Mouse (Mus musculus) liver, embryonic 11.5 days (tissue): ENCODE data around the gene Fgfr2. TPM values are rescaled to one million over a fixed set of nuclear protein-coding genes. Genes with fewer than 3 reads are reported as not detected.

Experiments used
- ATAC-seq: fragments of 200-750 bp; cut with Nextera tagmentation; replicated peaks from 2 replicates; pipeline ENCODE4 v1.8.0; 2017; ENCODE audit warnings: moderate number of reproducible peaks, mild to moderate bottlenecking, moderate TSS enrichment, moderate library complexity; ENCODE audit not compliant: low FRiP score
- DNase-seq: peaks from one replicate; pipeline ENCODE4 v3.0.0-alpha.2; 2017; ENCODE audit warnings: low spot score
- H3K27ac ChIP-seq: fragments of 300-500 bp; sonication (generic); 2 replicates; pipeline ENCODE4 v1.5.1; 2014; ENCODE audit warnings: mild to moderate bottlenecking, low read depth, low read length, control low read depth
- H3K27me3 ChIP-seq: fragments of 300-500 bp; sonication (generic); replicated peaks from 2 replicates; pipeline ENCODE4 v1.6.1; 2014; ENCODE audit warnings: low read length, mixed read lengths; ENCODE audit not compliant: control insufficient read depth, insufficient read depth
- H3K36me3 ChIP-seq: fragments of 300-500 bp; sonication (generic); 2 replicates; pipeline ENCODE4 v1.6.1; 2014; ENCODE audit warnings: mild to moderate bottlenecking, low read length, moderate library complexity, mixed read lengths; ENCODE audit not compliant: control insufficient read depth, insufficient read depth
- H3K4me1 ChIP-seq: fragments of 300-500 bp; sonication (generic); replicated peaks from 2 replicates; pipeline ENCODE4 v1.6.1; 2014; ENCODE audit warnings: low read length, mixed read lengths; ENCODE audit not compliant: control insufficient read depth, insufficient read depth
- H3K4me2 ChIP-seq: fragments of 300-500 bp; sonication (generic); 2 replicates; pipeline ENCODE4 v1.6.1; 2014; ENCODE audit warnings: mild to moderate bottlenecking, control low read depth, moderate library complexity
- H3K4me3 ChIP-seq: fragments of 300-500 bp; sonication (generic); 2 replicates; pipeline ENCODE4 v1.5.1; 2014; ENCODE audit warnings: low read depth, low read length, control low read depth
- H3K9ac ChIP-seq: fragments of 300-500 bp; sonication (generic); 2 replicates; pipeline ENCODE4 v1.6.1; 2014; ENCODE audit warnings: low read depth, low read length, control low read depth
- H3K9me3 ChIP-seq: fragments of 300-500 bp; sonication (generic); 2 replicates; pipeline ENCODE4 v1.6.1; 2016; ENCODE audit warnings: low read length, inconsistent platforms, mixed read lengths; ENCODE audit not compliant: control insufficient read depth
- WGBS: fragments of 180-500 bp; shearing (Covaris S2); extraction: QIAGEN DNeasy Blood & Tissue Kit; methylation state at CpG from one replicate; pipeline ENCODE4 v1.1.7; 2014; 5-methylcytosine and 5-hydroxymethylcytosine counted together
- polyA plus RNA-seq: library from polyadenylated mRNA; unstranded; fragments of >200 nt; fragmentation: Nextera tagmentation; extraction: Ambion mirVana; gene quantifications from 2 replicates; pipeline ENCODE4 v1.2.1, GENCODE M21; 2014

The Fgfr2 gene
- polyA plus RNA-seq, 1 experiment from 2014 or later = 32.6 TPM

GRCm38 (mm10) chr7:132423570-132423969, 699.6 kb downstream of the Fgfr2 start:
- ATAC-seq = no peak
- H3K9ac ChIP-seq = no peak overlapping the region
- no peak overlapping the region for H3K4me3 ChIP-seq
- no peaks in the 10 kb centered on the region for H3K27me3 ChIP-seq
- WGBS = 64% methylated on average over 5 of the region's 5 CpGs
- H3K27ac ChIP-seq = no peak overlapping the region
- no peaks in the 10 kb centered on the region for H3K4me1 ChIP-seq
- DNase-seq = no peak
- no peaks in the 10 kb centered on the region for H3K36me3 ChIP-seq
- H3K4me2 ChIP-seq = no peak overlapping the region
- no peaks in the 10 kb centered on the region for H3K9me3 ChIP-seq

GRCm38 (mm10) chr7:132419378-132420255, 703.5 kb downstream of the Fgfr2 start:
- DNase-seq = no peak
- H3K4me2 ChIP-seq = no peak overlapping the region
- H3K9ac ChIP-seq = no peak overlapping the region
- H3K27me3 ChIP-seq = no peaks in the 10 kb centered on the region
- no peak overlapping the region for H3K27ac ChIP-seq
- H3K9me3 ChIP-seq = no peaks in the 10 kb centered on the region
- ATAC-seq = no peak
- no peaks in the 10 kb centered on the region for H3K36me3 ChIP-seq
- 82% methylated on average over 10 of the region's 10 CpGs for WGBS
- no peak overlapping the region for H3K4me3 ChIP-seq
- H3K4me1 ChIP-seq = no peaks in the 10 kb centered on the region

GRCm38 (mm10) chr7:132416866-132417265, 706.3 kb downstream of the Fgfr2 start:
- WGBS = 70% methylated on average over 9 of the region's 9 CpGs
- DNase-seq (no peak), ATAC-seq (no peak)
- no peaks in the 10 kb centered on the region for H3K36me3 ChIP-seq
- no peaks in the 10 kb centered on the region for H3K4me1 ChIP-seq
- H3K27me3 ChIP-seq = no peaks in the 10 kb centered on the region
- no peak overlapping the region for H3K4me2 ChIP-seq
- no peak overlapping the region for H3K9ac ChIP-seq
- H3K27ac ChIP-seq = no peak overlapping the region
- no peaks in the 10 kb centered on the region for H3K9me3 ChIP-seq
- H3K4me3 ChIP-seq = no peak overlapping the region

- H3K4me2 ChIP-seq = no peak overlapping the region
- no peak overlapping the region for H3K4me3 ChIP-seq
- no peaks in the 10 kb centered on the region for H3K4me1 ChIP-seq
- DNase-seq (no peak), ATAC-seq (no peak)
- no peak overlapping the region for H3K27ac ChIP-seq
- no peak overlapping the region for H3K9ac ChIP-seq
- H3K36me3 ChIP-seq = no peaks in the 10 kb centered on the region
- no peaks in the 10 kb centered on the region for H3K27me3 ChIP-seq
- no peaks in the 10 kb centered on the region for H3K9me3 ChIP-seq
Observed at GRCm38 (mm10) chr7:132415866-132416265, 707.3 kb downstream of the Fgfr2 start.

GRCm38 (mm10) chr7:132412520-132412919, 710.6 kb downstream of the Fgfr2 start:
- no peak overlapping the region for H3K27ac ChIP-seq
- no peaks in the 10 kb centered on the region for H3K27me3 ChIP-seq
- DNase-seq (no peak), ATAC-seq (no peak)
- no peak overlapping the region for H3K9ac ChIP-seq
- no peak overlapping the region for H3K4me3 ChIP-seq
- no peaks in the 10 kb centered on the region for H3K9me3 ChIP-seq
- no peak overlapping the region for H3K4me2 ChIP-seq
- H3K36me3 ChIP-seq = no peaks in the 10 kb centered on the region
- H3K4me1 ChIP-seq = no peaks in the 10 kb centered on the region
- WGBS = 38% methylated on average over 2 of the region's 2 CpGs

- H3K9me3 ChIP-seq = no peaks in the 10 kb centered on the region
- no peaks in the 10 kb centered on the region for H3K4me1 ChIP-seq
- no peaks in the 10 kb centered on the region for H3K27me3 ChIP-seq
- 79% methylated on average over 2 of the region's 2 CpGs for WGBS
- no peak overlapping the region for H3K4me2 ChIP-seq
- DNase-seq (no peak), ATAC-seq (no peak)
- H3K27ac ChIP-seq = no peak overlapping the region
- H3K4me3 ChIP-seq = no peak overlapping the region
- H3K36me3 ChIP-seq = no peaks in the 10 kb centered on the region
- no peak overlapping the region for H3K9ac ChIP-seq
Observed at GRCm38 (mm10) chr7:132411708-132412107, 711.4 kb downstream of the Fgfr2 start.

DNA sequence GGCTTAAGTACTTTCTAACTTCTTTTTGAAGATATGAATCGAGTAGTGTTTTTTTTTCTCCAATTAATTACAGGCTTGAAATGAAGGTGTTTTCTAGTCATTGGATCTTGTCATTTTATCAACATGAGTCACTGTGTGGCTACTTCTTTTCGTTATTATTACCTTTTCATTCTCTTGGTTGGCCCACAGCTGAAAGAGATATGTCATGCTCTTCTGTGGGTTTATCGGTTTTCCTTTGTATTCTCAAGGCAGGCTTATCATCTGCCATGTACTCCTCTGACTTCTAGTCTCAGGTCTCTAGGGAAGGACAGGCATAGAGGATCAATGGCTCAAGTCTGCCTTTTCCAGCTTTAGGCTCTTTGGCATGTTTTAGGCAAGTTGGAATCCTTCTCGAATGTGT, 712.2 kb downstream of the Fgfr2 start:
- Histone ChIP-seq H3K4me2 (no peak overlapping the region), H3K27ac (no peak overlapping the region), H3K9ac (no peak overlapping the region), H3K36me3 (no peaks in the 10 kb centered on the region), H3K9me3 (no peaks in the 10 kb centered on the region), H3K27me3 (no peaks in the 10 kb centered on the region), H3K4me1 (no peaks in the 10 kb centered on the region), H3K4me3 (no peak overlapping the region)
- 75% methylated on average over 4 of the region's 4 CpGs for WGBS
- DNase-seq (no peak), ATAC-seq (no peak)

DNA sequence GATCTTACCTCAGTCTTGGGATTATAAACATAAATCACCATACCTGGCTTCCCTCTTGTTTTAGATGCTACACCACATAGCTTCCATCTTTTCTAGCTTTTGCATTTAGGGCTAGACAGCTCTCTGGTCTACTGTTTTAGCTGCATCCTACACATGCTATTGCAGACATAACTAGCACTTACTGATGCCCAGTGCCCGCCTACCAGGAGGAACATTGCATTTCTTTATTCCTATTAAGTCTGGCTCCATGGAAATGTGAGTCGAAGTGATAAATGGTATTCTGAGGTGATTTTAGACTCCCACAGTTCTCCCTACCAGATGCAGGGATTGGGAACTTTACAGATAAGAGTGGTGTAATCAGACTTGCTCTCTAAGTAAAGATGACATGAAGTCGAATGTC, 713.3 kb downstream of the Fgfr2 start:
- H3K4me3 ChIP-seq = no peak overlapping the region
- DNase-seq (no peak), ATAC-seq (no peak)
- H3K36me3 ChIP-seq = no peaks in the 10 kb centered on the region
- 55% methylated on average over 3 of the region's 3 CpGs for WGBS
- H3K9me3 ChIP-seq = no peaks in the 10 kb centered on the region
- no peak overlapping the region for H3K4me2 ChIP-seq
- no peaks in the 10 kb centered on the region for H3K27me3 ChIP-seq
- no peak overlapping the region for H3K27ac ChIP-seq
- H3K4me1 ChIP-seq = no peaks in the 10 kb centered on the region
- H3K9ac ChIP-seq = no peak overlapping the region
